Mouse (Mus musculus): ENCODE measurements around the gene Hmg20b. TPM values are rescaled to one million over a fixed set of nuclear protein-coding genes. Genes with fewer than 3 reads are reported as not detected.

Gene Hmg20b
- polyA plus RNA-seq (2016; fragmentation: Nextera tagmentation; extraction: Ambion mirVana): 101 and 108 TPM in 2 replicates

- under 1% methylated on average over 53 of the region's 54 CpGs for WGBS
- Histone ChIP-seq H3K36me3 (replicated peaks) (peaks cover 33% of the 10 kb centered on the region), H3K27me3 (ENCODE audit: poor library complexity, severe bottlenecking) (peaks cover 34% of the 10 kb centered on the region), H3K4me3 (peak within 1 kb of the TSS; percentile 97), H3K9me3 (no peaks in the 10 kb centered on the region), H3K4me1 (peaks cover 67% of the 10 kb centered on the region), H3K27ac (peak within 1 kb of the TSS; percentile 95)
- peak; percentile 100 for DNase-seq (ENCODE audit: extremely low spot score, low spot score)
Measured at GRCm38 (mm10) chr10:81350351-81351063, at the start of gene Hmg20b. Hmg20b (minus strand) TSS chr10:81350480.

GRCm38 (mm10) chr10:81399798-81400308 lies 49.6 kb upstream of the Hmg20b start:
- Histone ChIP-seq H3K4me3 (peak overlapping the region; percentile 44; the same call in 1 of the 2 replicates), H3K27me3 (ENCODE audit: poor library complexity, severe bottlenecking) (peaks cover 74% of the 10 kb centered on the region), H3K36me3 (replicated peaks) (peaks cover 11% of the 10 kb centered on the region), H3K4me1 (peaks cover 74% of the 10 kb centered on the region), H3K27ac (peak overlapping the region; percentile 86), H3K9me3 (no peaks in the 10 kb centered on the region)
- DNase-seq (ENCODE audit: extremely low spot score, low spot score): no peak
- 73% methylated on average over 18 of the region's 18 CpGs for WGBS

DNA sequence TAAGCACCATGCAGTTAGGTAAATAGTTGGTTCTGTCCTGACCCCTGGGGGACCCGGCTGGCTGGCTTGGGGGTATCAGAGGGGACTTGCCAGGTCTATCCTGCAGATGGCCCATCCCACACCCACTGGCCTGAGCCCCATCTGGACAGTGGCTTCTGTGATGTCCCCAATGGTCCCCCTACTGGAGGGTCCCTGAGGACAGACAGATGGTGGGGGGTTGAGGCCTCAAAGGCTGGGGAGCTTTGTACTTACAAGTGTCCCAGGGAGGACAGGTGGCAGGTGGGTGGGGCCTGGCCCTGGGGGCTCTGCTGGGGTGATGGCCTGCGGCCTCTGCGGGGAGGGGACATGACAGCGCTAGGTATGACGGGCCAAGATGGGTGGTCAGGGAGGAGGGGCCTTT lies 49.0 kb upstream of the Hmg20b start:
- no peaks in the 10 kb centered on the region for H3K9me3 ChIP-seq
- DNase-seq (ENCODE audit: extremely low spot score, low spot score): no peak
- peaks cover 70% of the 10 kb centered on the region for H3K27me3 ChIP-seq (ENCODE audit: poor library complexity, severe bottlenecking)
- peaks cover 69% of the 10 kb centered on the region for H3K4me1 ChIP-seq
- no peak overlapping the region for H3K4me3 ChIP-seq
- H3K36me3 ChIP-seq (replicated peaks): peaks cover 10% of the 10 kb centered on the region
- H3K27ac ChIP-seq: 0 out of 2 replicates have a peak overlapping the region, but pooled peaks have one; percentile 86
- WGBS: 74% methylated on average over 5 of the region's 5 CpGs

- Histone ChIP-seq H3K9me3 (no peaks in the 10 kb centered on the region), H3K27ac (peak overlapping the region; percentile 44; the same call in 1 of the 2 replicates), H3K4me3 (no peak overlapping the region), H3K36me3 (replicated peaks) (peaks cover 10% of the 10 kb centered on the region), H3K27me3 (ENCODE audit: poor library complexity, severe bottlenecking) (peaks cover 56% of the 10 kb centered on the region), H3K4me1 (peaks cover 63% of the 10 kb centered on the region)
- WGBS: 63% methylated on average over 5 of the region's 5 CpGs
- no peak for DNase-seq (ENCODE audit: extremely low spot score, low spot score)
Measured at GRCm38 (mm10) chr10:81396749-81397148, 46.5 kb upstream of the Hmg20b start.

- DNase-seq (ENCODE audit: extremely low spot score, low spot score): no peak
- 85% methylated on average over 4 of the region's 4 CpGs for WGBS
- Histone ChIP-seq H3K4me3 (no peak overlapping the region), H3K9me3 (no peaks in the 10 kb centered on the region), H3K4me1 (peaks cover 54% of the 10 kb centered on the region), H3K36me3 (replicated peaks) (peaks cover 13% of the 10 kb centered on the region), H3K27me3 (ENCODE audit: poor library complexity, severe bottlenecking) (peaks cover 48% of the 10 kb centered on the region), H3K27ac (no peak overlapping the region)
Measured at GRCm38 (mm10) chr10:81395865-81396264, 45.6 kb upstream of the Hmg20b start.

DNA sequence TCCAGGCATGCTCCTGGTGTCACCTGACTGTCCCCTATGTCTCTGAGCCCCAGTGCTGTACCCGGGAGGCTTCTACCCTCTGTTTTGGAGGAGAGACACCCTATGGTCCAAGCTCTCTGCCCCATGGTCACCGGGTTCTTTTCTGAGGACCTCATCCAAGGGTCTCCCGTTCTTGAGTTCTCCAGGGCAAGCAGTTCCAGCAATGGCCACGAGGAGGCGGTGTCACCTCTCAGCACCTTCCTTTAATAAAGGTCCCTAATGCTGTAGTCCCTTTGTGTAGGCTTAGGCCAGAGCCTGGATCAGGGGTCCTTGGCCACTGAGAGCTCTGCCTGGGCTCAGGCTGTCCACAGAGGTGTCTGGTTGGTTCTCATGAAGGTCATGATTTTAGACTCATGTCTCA lies 44.8 kb upstream of the Hmg20b start:
- Histone ChIP-seq H3K4me1 (peaks cover 47% of the 10 kb centered on the region), H3K9me3 (no peaks in the 10 kb centered on the region), H3K36me3 (replicated peaks) (peaks cover 14% of the 10 kb centered on the region), H3K27me3 (ENCODE audit: poor library complexity, severe bottlenecking) (peaks cover 40% of the 10 kb centered on the region), H3K27ac (peak overlapping the region; percentile 53; the same call in 1 of the 2 replicates), H3K4me3 (no peak overlapping the region)
- 14% methylated on average over 5 of the region's 5 CpGs for WGBS
- DNase-seq (ENCODE audit: extremely low spot score, low spot score): peak; percentile 81

DNA sequence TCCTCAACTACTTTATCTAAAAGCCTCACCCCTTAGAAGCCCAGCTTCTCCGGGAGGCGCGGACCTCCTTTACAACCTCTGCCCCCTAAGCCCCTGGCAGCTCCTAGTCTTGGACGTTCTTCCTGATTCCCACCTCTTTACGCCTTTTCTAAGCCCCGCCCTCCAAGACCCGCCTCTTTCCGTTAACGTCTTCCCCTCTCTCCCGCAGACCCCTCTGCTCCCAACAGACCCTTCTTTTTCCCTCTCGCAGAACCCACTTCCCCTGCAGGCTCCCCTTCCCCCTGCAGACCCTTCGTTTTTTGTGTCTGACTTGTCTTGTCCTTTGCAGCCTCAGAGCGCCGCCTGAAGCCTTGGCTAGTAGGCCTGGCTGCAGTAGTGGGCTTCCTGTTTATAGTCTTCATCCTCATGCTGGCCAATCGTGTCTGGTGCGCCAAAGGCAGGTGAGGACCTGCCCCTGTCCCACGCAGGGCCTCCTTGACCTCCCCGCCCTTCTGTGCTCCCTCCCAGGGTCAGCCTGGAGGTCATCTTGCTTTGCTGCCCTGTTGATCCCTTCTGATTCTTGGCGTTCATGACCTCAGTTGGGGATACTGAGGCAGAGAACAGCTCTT lies 43.3 kb upstream of the Hmg20b start:
- no peak for DNase-seq (ENCODE audit: extremely low spot score, low spot score)
- H3K27me3 ChIP-seq (ENCODE audit: poor library complexity, severe bottlenecking): peaks cover 29% of the 10 kb centered on the region
- H3K4me3 ChIP-seq: peak overlapping the region; percentile 37
- 6% methylated on average over 19 of the region's 19 CpGs for WGBS
- peak overlapping the region; percentile 72 for H3K27ac ChIP-seq
- H3K36me3 ChIP-seq (replicated peaks): peaks cover 17% of the 10 kb centered on the region
- H3K4me1 ChIP-seq: peaks cover 48% of the 10 kb centered on the region
- no peaks in the 10 kb centered on the region for H3K9me3 ChIP-seq

GRCm38 (mm10) chr10:81392781-81393185 lies 42.5 kb upstream of the Hmg20b start, which contains the start of gene Smim24:
Smim24 (plus strand) TSS chr10:81393051.
- peaks cover 48% of the 10 kb centered on the region for H3K4me1 ChIP-seq
- H3K4me3 ChIP-seq: peak within 1 kb of the TSS; percentile 37
- 71% methylated on average over 14 of the region's 14 CpGs for WGBS
- H3K36me3 ChIP-seq (replicated peaks): peaks cover 25% of the 10 kb centered on the region
- H3K27ac ChIP-seq: peak within 1 kb of the TSS; percentile 72
- no peaks in the 10 kb centered on the region for H3K9me3 ChIP-seq
- peaks cover 26% of the 10 kb centered on the region for H3K27me3 ChIP-seq (ENCODE audit: poor library complexity, severe bottlenecking)
- DNase-seq (ENCODE audit: extremely low spot score, low spot score): no peak

DNA sequence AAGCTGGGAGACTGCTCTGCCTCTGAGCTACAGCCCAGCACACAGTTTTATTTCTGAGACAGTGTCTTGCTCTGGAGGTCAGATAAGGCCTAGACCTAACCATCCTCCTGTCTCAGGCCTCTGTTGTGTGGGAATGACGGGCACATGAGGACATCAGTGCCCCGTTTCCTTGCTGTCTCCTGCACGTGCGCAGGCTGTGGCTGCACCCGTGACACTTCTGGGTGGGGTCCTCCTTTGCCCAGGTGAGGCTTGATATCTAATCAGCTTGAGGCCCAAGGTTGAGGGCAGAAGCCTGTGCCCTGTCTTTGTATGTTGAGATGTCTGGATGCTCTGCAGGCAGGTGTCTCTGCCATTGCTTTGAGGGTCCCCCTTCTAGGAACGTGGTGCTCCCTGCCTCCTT lies 42.0 kb upstream of the Hmg20b start:
- Histone ChIP-seq H3K27me3 (ENCODE audit: poor library complexity, severe bottlenecking) (peaks cover 21% of the 10 kb centered on the region), H3K4me1 (peaks cover 46% of the 10 kb centered on the region), H3K4me3 (0 out of 2 replicates have a peak overlapping the region, but pooled peaks have one; percentile 37), H3K36me3 (replicated peaks) (peaks cover 30% of the 10 kb centered on the region), H3K9me3 (no peaks in the 10 kb centered on the region), H3K27ac (no peak overlapping the region)
- 92% methylated on average over 6 of the region's 6 CpGs for WGBS
- DNase-seq (ENCODE audit: extremely low spot score, low spot score): no peak

GRCm38 (mm10) chr10:81390678-81390965 lies 40.3 kb upstream of the Hmg20b start:
- no peaks in the 10 kb centered on the region for H3K9me3 ChIP-seq
- H3K27me3 ChIP-seq (ENCODE audit: poor library complexity, severe bottlenecking): 0 out of 2 replicates have a peak, but pooled peaks cover 13% of the 10 kb centered on the region
- WGBS: 91% methylated on average over 13 of the region's 13 CpGs
- H3K27ac ChIP-seq: no peak overlapping the region
- peaks cover 41% of the 10 kb centered on the region for H3K4me1 ChIP-seq
- no peak for DNase-seq (ENCODE audit: extremely low spot score, low spot score)
- no peak overlapping the region for H3K4me3 ChIP-seq
- H3K36me3 ChIP-seq (replicated peaks): peaks cover 47% of the 10 kb centered on the region

DNA sequence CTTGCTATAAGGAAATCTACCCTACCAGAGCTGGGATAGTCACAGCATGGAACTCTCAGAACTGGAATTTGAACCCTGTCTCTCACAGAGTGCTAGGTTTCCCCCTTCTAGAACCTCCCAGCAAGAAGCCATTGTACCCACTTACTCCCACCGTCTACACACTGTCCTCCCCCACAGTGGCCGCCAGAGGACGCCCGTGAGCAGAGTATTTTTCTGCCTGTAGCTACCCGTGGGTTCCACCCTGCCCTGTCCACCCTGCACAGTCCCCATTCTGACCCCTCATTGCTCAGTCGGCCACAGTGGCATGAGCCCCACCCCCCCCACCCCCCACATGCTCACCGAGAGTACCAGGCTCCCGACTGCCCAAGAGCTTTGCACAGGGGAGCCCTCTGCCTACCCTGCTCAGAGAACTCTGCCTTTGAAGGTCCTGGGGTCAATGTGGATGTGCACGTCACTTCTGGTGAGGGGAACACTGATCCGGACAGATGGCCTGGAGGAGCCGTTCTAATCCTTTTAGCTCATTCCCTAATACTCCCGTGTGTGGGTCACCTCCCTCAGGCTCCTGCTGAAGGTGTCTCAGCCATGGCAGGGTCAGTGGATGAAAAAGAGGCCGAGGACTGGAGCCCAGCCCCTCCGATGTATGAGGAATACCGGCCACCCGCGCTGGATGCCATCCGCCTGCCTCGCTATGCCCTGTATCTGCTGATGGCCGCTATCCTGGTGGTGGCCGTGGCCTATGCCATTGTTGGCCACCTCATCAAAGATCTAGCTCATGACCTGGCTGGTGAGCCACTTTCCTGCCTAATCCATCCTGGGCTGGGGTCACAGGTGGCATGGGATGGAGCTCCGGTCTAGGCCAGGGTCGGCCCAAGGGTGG lies 39.8 kb upstream of the Hmg20b start:
- 0 out of 2 replicates have a peak, but pooled peaks cover 13% of the 10 kb centered on the region for H3K27me3 ChIP-seq (ENCODE audit: poor library complexity, severe bottlenecking)
- peaks cover 44% of the 10 kb centered on the region for H3K4me1 ChIP-seq
- 59% methylated on average over 23 of the region's 23 CpGs for WGBS
- 0 out of 2 replicates have a peak overlapping the region, but pooled peaks have one; percentile 21 for H3K27ac ChIP-seq
- DNase-seq (ENCODE audit: extremely low spot score, low spot score): peak; percentile 72
- H3K9me3 ChIP-seq: no peaks in the 10 kb centered on the region
- no peak overlapping the region for H3K4me3 ChIP-seq
- H3K36me3 ChIP-seq (replicated peaks): peaks cover 48% of the 10 kb centered on the region

DNA sequence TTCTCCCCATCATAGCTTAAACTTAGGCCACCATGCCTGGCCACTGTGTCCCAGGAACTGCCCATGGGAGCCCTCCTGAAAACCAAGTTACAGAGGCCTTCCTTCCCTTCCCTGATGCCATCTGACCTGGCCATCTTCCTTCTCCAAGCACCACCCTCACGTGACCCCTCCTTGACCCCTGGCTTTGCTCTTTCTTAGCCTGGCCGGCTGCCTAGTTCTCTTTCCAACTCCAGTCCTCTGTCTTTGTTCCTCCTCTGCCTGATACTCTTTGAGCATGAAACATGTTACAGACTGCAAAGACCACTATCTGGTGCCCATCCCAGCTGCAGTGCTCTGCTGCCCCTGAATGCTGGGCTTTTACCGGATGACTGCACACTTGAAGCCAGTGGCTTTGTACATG lies 39.1 kb upstream of the Hmg20b start:
- H3K4me1 ChIP-seq: peaks cover 48% of the 10 kb centered on the region
- no peak overlapping the region for H3K4me3 ChIP-seq
- 65% methylated on average over 3 of the region's 3 CpGs for WGBS
- 0 out of 2 replicates have a peak, but pooled peaks cover 12% of the 10 kb centered on the region for H3K27me3 ChIP-seq (ENCODE audit: poor library complexity, severe bottlenecking)
- 0 out of 2 replicates have a peak overlapping the region, but pooled peaks have one; percentile 21 for H3K27ac ChIP-seq
- no peaks in the 10 kb centered on the region for H3K9me3 ChIP-seq
- peaks cover 48% of the 10 kb centered on the region for H3K36me3 ChIP-seq (replicated peaks)
- no peak for DNase-seq (ENCODE audit: extremely low spot score, low spot score)

All from forebrain, embryonic 10.5 days (tissue).